Mouse (Mus musculus) brain, embryonic 14.5 days (tissue): ENCODE measurements at regions not wholly inside any gene's neighbourhood (a gene's known extent, or its start where the extent isn't known, plus 50 kb on each side); places are given as distances from the start of the nearest gene placed in this dataset.

ENCODE experiments used
- DNase-seq: peaks from one replicate; pipeline ENCODE4 v3.0.0-alpha.2; 2011; ENCODE audit warnings: low read depth
- CTCF ChIP-seq: fragments of 200-500 bp; IDR thresholded peaks from 2 replicates; pipeline ENCODE4 v1.5.1; 2012; ENCODE audit warnings: inconsistent platforms, mild to moderate bottlenecking, moderate library complexity, borderline replicate concordance; ENCODE audit not compliant: insufficient read depth, insufficient read length; ENCODE audit errors: extremely low read depth
- POLR2A ChIP-seq: fragments of 200-500 bp; IDR thresholded peaks from 2 replicates; pipeline ENCODE4 v1.6.1; 2012; ENCODE audit warnings: mild to moderate bottlenecking, inconsistent platforms, borderline replicate concordance; ENCODE audit not compliant: poor library complexity, insufficient read depth, insufficient read length, severe bottlenecking; ENCODE audit errors: extremely low read depth

DNA sequence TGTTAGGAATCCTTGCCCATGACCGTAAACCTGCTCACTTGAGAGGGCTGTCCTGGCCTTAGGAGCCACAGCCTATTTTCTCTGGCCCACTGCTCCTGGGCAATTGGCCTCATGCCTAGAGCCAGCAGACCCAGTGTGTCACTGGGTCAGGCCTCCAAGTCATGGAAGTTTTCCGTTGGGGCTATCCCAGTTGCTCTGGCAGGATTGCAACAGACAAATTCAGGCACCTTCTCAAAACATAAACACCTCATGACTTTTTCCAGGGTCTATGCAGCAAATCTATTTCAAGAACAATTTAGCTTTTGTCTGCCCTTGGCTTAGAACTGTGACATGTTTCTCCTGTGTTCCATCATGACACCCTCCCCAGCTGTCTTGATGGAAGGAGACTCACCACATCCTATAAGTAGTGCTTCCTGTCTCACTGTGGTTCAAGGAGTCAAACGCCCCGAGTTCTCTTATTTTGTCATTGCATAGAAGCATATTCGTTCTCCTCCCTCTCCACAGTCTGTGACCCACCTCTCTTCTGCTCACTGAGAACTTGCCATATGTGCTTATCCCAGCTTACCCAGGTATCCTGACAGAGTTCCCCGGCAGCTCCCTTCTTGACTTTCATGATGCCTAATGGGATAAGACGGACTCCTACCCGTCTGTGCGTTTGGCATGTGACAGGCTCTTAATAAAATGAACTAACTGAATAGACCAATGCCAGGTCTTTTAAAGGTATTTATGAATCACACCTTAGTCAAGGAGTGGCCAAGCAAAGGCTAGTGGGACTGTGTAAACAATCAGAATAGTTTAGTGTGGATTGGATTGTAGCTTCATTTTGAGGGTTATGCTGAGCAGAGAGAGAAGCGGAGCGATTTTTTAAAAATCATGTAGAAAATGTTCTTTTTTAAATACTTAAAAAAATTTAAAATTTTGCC, 108.2 kb upstream of the Serp2 start:
- no peak for DNase-seq
- no peak for TF ChIP-seq CTCF
- no peak for TF ChIP-seq POLR2A

DNA sequence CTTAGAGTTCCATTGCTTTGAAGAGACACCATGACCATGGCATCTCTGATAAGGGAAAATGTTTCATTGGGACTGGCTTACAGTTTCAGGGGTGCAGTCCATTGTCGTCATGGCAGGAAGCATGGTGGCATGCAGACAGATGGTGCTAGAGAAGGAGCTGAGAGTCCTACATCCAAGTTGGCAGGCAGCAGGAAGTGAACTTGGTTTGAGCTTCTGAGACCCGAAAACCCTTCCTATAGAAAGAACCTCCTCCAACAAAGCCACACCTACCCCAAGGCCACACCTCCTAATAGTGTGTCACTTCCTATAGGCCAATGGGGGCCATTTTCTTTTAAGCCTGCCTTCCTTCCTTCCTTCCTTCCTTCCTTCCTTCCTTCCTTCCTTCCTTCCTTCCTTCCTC, 107.1 kb upstream of the Serp2 start:
- TF ChIP-seq CTCF (no peak), POLR2A (no peak)
- DNase-seq: no peak

DNA sequence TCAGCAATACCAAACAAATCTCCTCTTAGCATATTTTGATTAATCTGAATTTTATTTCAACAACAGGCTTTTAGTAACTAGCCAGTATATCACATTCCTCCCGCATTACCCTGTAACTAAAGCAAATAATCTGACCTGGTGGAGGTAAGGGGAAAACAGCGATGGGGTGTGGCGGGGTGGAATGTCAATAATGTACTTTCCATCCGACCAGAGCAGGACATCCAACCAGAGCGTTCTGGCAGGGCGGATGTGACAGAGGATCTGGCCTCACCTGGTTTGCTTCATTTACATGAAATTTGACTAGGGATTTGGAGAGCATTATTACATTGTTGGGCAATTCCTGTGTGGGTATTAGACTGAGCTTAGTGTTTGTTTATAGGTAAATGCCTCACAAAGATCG, 106.2 kb upstream of the Serp2 start:
- DNase-seq: no peak

DNA sequence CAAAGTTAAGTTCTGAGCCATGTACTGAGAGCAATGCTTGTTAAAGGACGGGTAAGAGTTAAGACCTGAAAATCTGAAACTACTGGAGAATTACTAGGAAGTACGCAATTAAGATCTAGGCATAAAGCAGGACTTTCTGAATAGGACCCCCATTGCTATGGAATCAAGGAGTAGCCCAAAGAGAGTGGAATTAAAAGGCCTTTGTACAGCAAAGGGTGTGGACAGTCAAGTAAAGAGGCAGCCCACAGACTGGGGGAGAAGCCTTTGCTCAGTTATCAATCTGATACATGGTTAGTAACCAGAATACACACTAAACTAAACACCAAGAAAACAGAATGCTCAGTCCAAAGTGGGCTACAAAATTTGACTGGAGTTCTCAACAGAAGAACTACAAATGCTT, 104.2 kb upstream of the Serp2 start:
- DNase-seq: no peak
- TF ChIP-seq POLR2A (no peak), CTCF (no peak)

More for the DNA sequence above, 106.2 kb upstream of the Serp2 start:
- no peak for TF ChIP-seq CTCF
- TF ChIP-seq POLR2A: no peak

DNA sequence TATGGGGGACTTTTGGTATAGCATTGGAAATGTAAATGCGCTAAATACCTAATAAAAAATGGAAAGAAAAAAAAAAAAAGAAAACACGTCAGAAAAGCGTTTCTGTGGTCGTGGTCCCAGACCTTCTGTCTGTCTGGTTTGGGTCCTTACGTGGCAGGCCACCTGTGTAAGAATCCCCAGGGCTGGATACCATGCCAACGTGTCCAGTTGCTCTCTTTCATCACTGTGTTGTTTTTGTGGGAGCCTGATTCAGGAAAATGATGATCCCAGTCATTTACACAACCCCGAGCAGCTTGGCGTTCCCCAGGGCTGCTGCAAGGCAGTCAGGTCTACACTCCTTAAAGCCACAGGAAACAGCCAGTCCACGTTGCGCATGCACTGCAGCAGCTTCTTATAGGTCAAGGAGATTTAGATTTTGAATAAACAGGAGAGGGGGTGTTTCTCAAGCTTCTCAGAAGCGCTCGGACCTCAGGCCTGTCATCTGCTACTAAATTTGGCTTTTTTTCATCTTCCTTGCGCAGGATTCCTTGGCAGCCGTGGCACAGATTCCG, 102.3 kb upstream of the Serp2 start:
- no peak for TF ChIP-seq POLR2A
- no peak for TF ChIP-seq CTCF
- peak; percentile 35 for DNase-seq

DNA sequence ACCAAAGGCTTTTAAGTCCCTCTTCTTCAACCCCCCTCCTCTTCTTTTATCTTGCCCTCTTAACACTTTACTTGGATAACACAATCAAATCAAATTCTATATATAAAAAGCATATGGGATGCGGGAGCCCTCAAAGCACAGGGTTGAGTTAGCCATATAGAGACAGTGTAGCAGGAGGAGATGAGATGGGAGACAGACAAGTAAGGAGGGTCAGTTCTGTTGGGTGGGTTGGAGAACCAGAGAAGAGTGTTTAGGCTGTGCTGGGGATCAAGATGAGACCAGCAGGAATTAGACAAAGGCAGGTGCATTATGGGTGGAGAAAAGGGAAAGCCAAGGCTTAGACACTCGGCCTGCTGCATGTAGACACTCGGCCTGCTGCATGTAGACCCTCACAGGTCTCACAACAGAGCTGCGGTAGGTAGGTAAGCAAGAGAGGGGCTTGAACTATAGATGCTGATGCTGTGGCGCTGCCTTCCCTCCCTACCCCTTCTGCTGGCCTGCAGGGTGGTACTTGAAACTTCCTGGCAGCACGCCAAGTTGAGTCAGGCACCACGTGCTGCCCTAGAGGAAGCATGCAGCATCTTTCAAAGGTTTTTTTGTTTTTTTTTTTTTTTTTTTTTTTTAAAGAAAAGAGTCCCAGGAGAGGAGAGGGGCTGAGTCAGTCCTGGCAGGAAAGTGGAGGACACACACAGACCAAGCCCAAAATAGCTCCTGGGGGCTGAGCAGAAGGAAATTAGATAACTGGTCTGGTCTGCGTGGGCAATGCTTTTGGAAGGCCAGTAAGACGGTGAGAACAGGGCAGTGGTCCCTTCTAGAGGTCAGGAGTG, 101.3 kb upstream of the Serp2 start:
- DNase-seq: peak; percentile 95
- TF ChIP-seq CTCF (peak; percentile 15; the same call in 1 of the 2 replicates), POLR2A (no peak)

DNA sequence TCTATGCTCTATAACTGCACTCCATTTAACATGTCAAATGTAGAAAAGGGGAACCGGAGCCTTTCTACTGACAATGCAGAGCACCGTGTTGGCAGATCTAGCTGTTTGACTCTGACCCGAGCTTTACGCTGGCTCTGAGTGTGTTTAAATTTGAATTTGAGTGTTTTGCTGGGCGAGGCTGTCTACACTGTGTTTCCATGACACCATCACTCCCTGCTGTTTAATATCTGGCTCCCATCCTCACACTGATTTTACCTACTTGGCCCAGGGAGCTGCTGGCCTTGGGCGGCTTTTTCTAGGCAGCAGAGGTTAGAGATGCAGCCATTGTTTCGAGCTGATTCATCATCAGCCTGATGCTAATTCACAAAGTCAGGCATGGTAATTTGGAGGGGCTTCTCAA, 100.7 kb upstream of the Serp2 start:
- TF ChIP-seq CTCF (no peak), POLR2A (no peak)
- DNase-seq: peak; percentile 81

DNA sequence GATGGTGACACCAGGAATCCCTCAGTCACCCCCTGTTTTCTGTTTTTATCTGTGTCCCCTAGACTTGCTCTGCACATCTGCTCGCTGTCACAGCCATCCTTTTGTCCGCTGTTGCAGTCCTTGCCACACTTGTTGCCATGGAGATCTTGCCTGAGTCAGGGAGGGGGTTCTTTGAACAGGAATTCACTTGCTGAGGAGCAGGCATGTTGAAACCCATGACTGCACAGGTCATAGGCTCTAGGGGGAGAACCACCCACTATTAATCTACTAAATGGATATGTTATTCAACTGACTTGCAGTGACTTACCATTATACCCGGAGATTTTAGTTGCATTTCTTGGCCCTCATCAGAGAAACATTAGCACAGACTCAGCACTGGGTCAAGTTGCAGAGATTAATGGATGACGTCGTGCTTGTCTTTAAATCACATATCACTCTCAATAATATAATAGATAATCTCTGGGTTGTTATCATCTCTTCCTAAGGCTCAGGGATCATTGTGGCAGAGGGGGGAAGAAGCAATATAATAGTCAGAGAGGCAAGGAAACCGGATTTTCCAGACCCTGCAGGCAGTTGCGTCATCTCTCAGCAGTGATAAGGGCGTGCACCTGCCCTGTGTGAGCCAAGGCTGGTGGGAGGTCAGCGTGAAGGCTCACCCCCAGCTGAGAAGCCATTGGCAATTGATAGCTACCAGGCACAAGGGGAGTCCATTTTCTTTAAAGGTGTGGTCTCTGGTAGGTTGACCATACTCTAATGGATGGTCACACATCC, 95.9 kb upstream of the Serp2 start:
- no peak for TF ChIP-seq CTCF
- TF ChIP-seq POLR2A: no peak
- DNase-seq: peak; percentile 83

DNA sequence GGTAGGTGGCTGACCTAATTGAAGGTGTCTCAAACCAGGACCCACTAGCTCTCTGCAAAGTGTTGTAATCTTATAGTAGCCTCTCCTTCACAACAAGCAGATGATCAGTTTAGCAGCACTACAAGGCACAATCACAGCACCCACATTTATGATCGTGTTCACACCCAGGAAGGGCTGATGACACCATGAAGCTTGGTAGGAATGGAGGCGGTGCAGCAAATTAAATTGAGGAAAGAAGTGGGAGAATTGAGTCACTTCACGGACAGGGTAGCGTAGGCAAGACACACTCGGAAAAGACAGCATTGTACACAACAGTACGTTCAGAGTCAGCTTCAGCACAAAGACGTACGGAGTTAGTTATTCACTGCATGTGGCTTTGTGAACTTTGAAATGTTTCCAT, 94.4 kb upstream of the Serp2 start:
- DNase-seq: no peak
- TF ChIP-seq POLR2A: no peak
- no peak for TF ChIP-seq CTCF

DNA sequence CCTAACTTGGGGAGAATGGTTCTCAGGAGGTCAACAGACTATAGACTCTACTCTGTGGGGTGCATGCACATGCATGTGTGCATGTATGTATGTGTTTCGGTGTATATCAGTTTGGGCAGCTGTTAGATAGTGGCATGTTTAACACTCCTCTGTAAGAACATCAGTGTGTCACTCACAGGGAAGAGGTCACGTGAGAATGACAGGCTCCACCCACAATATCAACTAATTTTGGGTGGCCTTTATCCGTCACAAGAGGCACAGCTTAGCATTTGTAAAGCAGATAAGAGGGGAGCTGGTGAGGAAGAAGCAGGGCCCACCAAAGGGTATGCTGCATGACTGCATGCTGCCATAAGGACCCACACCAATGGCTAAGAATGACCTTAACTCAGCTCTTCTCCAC, 93.2 kb upstream of the Serp2 start:
- TF ChIP-seq CTCF (no peak), POLR2A (no peak)
- no peak for DNase-seq
